ENCODE assay signal across 34 mouse cellular contexts in genomic region chr19:53867238-53867637, GRCm38 (mm10).
"Had no signal": no experiment of that assay in that cellular context is flagged by ENCODE, and none has a peak within 500 bp of the region (broad histone marks: within the 10 kb centered on the region; RNA-seq: fewer than 3 reads in every experiment).

No protein-coding gene starts in this region.

- H3K9ac ChIP-seq: heart, embryonic 12.5 days; heart, embryonic 13.5 days; heart, embryonic 15.5 days; hindbrain, embryonic 12.5 days; hindbrain, embryonic 13.5 days; hindbrain, embryonic 14.5 days; hindbrain, embryonic 15.5 days; intestine, embryonic 15.5 days; kidney, embryonic 15.5 days had no signal

- H3K27me3 ChIP-seq: heart, embryonic 12.5 days; heart, embryonic 13.5 days; heart, embryonic 15.5 days; hindbrain, embryonic 12.5 days; hindbrain, embryonic 13.5 days; hindbrain, embryonic 15.5 days; intestine, embryonic 15.5 days; kidney, embryonic 15.5 days had no signal

- H3K27ac ChIP-seq: heart, embryonic 13.5 days; heart, embryonic 15.5 days; hindbrain, embryonic 10.5 days; hindbrain, embryonic 12.5 days; hindbrain, embryonic 13.5 days; hindbrain, embryonic 14.5 days; hindbrain, embryonic 15.5 days; hindbrain, postnatal 0 days; intestine, embryonic 15.5 days; kidney, embryonic 15.5 days; kidney, postnatal 0 days had no signal

- H3K4me2 ChIP-seq: heart, embryonic 11.5 days; heart, embryonic 12.5 days; heart, embryonic 13.5 days; heart, embryonic 15.5 days; hindbrain, embryonic 12.5 days; hindbrain, embryonic 13.5 days; hindbrain, embryonic 14.5 days; hindbrain, embryonic 15.5 days; intestine, embryonic 15.5 days; kidney, embryonic 15.5 days had no signal

- H3K4me3 ChIP-seq: heart, embryonic 12.5 days; heart, embryonic 13.5 days; heart, embryonic 15.5 days; hindbrain, embryonic 10.5 days; hindbrain, embryonic 12.5 days; hindbrain, embryonic 13.5 days; hindbrain, embryonic 15.5 days; intestine, embryonic 15.5 days; kidney, embryonic 15.5 days; layer of hippocampus, adult 2 months; left cerebral cortex, adult 2 months had no signal

- H3K36me3 ChIP-seq: hindbrain, embryonic 10.5 days; hindbrain, embryonic 12.5 days; hindbrain, embryonic 13.5 days; hindbrain, embryonic 15.5 days; intestine, embryonic 15.5 days; kidney, embryonic 15.5 days had no signal

- ATAC-seq: hindbrain, embryonic 16.5 days; hindbrain, postnatal 0 days; intestine, embryonic 15.5 days; intestine, embryonic 16.5 days; intestine, postnatal 0 days had no signal

- DNase-seq: heart, postnatal 10 days; heart, postnatal 14 days; heart, postnatal 36 days; heart, postnatal 4 days; kidney, adult 11 months; kidney, adult 18-20 months; kidney, adult 2 months; kidney, adult 8-10 months; kidney, adult 9 months; kidney, postnatal 10 days; kidney, postnatal 14 days; kidney, postnatal 25 days; kidney, postnatal 36 days; kidney, postnatal 4 days; layer of hippocampus, adult 9-11 months; layer of hippocampus, postnatal 36 days had no signal

- H3K4me1 ChIP-seq: heart, embryonic 13.5 days; heart, embryonic 15.5 days; hindbrain, embryonic 12.5 days; hindbrain, embryonic 13.5 days; hindbrain, embryonic 15.5 days had no signal

- H3K9me3 ChIP-seq: heart, embryonic 12.5 days; heart, embryonic 13.5 days; heart, embryonic 15.5 days; hindbrain, embryonic 10.5 days; hindbrain, embryonic 12.5 days; hindbrain, embryonic 13.5 days; hindbrain, embryonic 15.5 days; intestine, embryonic 15.5 days; kidney, embryonic 15.5 days had no signal
